14 mouse cellular contexts compared by ENCODE assay signal in the genomic region with DNA sequence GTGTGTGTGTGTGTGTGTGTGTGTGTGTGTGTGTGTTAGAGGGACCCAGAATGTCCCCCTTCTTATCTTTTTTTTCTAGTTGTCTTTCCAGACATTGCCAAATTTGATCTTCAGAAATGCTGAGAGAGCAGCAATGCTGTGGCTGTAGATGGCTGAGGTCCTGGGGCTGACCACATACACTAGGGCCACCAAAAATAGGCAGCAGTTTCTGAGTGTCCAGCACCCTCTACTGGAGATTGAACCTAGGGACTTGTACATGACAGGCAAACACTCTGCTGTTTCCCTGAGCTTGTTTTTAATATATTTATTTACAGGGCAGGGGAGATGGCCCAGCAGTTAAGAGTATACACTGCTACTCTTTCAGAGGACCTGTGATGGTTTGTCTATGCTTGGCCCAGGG. TPM values are rescaled to one million over a fixed set of nuclear protein-coding genes. Genes with fewer than 3 reads are reported as not detected.
DNase-seq lines count a peak whose midpoint lies in the region; ATAC-seq and TF ChIP-seq lines count a peak whose summit lies in the region.
"Had no signal": no experiment of that assay in that cellular context is flagged by ENCODE, and none has a peak within 500 bp of the region (broad histone marks: within the 10 kb centered on the region; RNA-seq: fewer than 3 reads in every experiment).

No protein-coding gene starts in this region.

- no peaks in the 10 kb centered on the region for H3K27me3 ChIP-seq in kidney, adult 2 months (replicated peaks; ENCODE audit: control insufficient read depth, insufficient read depth, low read length)
- no peaks in the 10 kb centered on the region for H3K27me3 ChIP-seq in kidney, embryonic 16.5 days (ENCODE audit: insufficient read depth, low read length)
- no peaks in the 10 kb centered on the region for H3K27me3 ChIP-seq in lung, embryonic 16.5 days (ENCODE audit: control insufficient read depth, insufficient read depth, low read depth, low read length)
- no peaks in the 10 kb centered on the region for H3K27me3 ChIP-seq in splenic B cell, adult 2 months (ENCODE audit: control insufficient read depth, insufficient read depth, low read length, poor library complexity, severe bottlenecking)

- intact Hi-C loops in left cerebral cortex, postnatal 36 days (cut with DNase I), result no loop called here

- H3K4me3 ChIP-seq in kidney, adult 2 months (ENCODE audit: insufficient read depth, low read depth, low read length), result no peak overlapping the region
- H3K4me3 ChIP-seq in kidney, embryonic 16.5 days (ENCODE audit: low read length), result no peak overlapping the region
- no peak overlapping the region for H3K4me3 ChIP-seq in lung, embryonic 16.5 days (ENCODE audit: low read length)
- H3K4me3 ChIP-seq: erythroblast, embryonic 14.5 days; hindbrain, embryonic 13.5 days; limb, embryonic 12.5 days; midbrain, embryonic 10.5 days had no signal

- peak; percentile 31 for DNase-seq in adrenal gland, postnatal 14 days
- no peak for DNase-seq in adrenal gland, adult 18-20 months (ENCODE audit: low spot score in 2 of 2)
- no peak for DNase-seq in kidney, adult 2 months
- DNase-seq in lung, adult 18-20 months, result no peak
- DNase-seq in splenic B cell, adult 2 months (ENCODE audit: low read depth, low spot score), result peak; percentile 31
- DNase-seq in left cerebral cortex, postnatal 36 days (ENCODE audit: low spot score in 2 of 2), result no peak
- DNase-seq: cerebellum, postnatal 36 days; gastrocnemius, postnatal 10 days had no signal

- TF ChIP-seq CTCF in kidney, adult 2 months (conservative IDR thresholded peaks at IDR 0.05; ENCODE audit: insufficient read depth, insufficient read length, low read depth, low read length), result peak; percentile 57

- no peak overlapping the region for H3K9ac ChIP-seq in kidney, embryonic 16.5 days (replicated peaks; ENCODE audit: low read length)
- no peak overlapping the region for H3K9ac ChIP-seq in lung, embryonic 16.5 days (ENCODE audit: low read length)
- H3K9ac ChIP-seq: hindbrain, embryonic 13.5 days; limb, embryonic 12.5 days had no signal

- no peaks in the 10 kb centered on the region for H3K36me3 ChIP-seq in kidney, adult 2 months (ENCODE audit: control insufficient read depth, insufficient read depth, low read length)
- H3K36me3 ChIP-seq in kidney, embryonic 16.5 days (ENCODE audit: insufficient read depth, low read length), result no peaks in the 10 kb centered on the region
- no peaks in the 10 kb centered on the region for H3K36me3 ChIP-seq in lung, embryonic 16.5 days (ENCODE audit: control insufficient read depth, insufficient read depth, low read length)
- H3K36me3 ChIP-seq in splenic B cell, adult 2 months (ENCODE audit: control insufficient read depth, insufficient read depth, low read length, poor library complexity, severe bottlenecking), result no peaks in the 10 kb centered on the region
- H3K36me3 ChIP-seq: hindbrain, embryonic 13.5 days; limb, embryonic 12.5 days; midbrain, embryonic 10.5 days had no signal

- no peak for ATAC-seq in kidney, embryonic 16.5 days (ENCODE audit: low FRiP score, low TSS enrichment)
- 0 out of 2 replicates have a peak, but pooled peaks have one; percentile 53 for ATAC-seq in lung, embryonic 16.5 days (ENCODE audit: low read depth)

- H3K4me2 ChIP-seq in kidney, embryonic 16.5 days (replicated peaks; ENCODE audit: low read depth, low read length), result no peak overlapping the region
- H3K4me2 ChIP-seq in lung, embryonic 16.5 days (ENCODE audit: low read depth, low read length), result no peak overlapping the region
- H3K4me2 ChIP-seq: hindbrain, embryonic 13.5 days; limb, embryonic 12.5 days had no signal

- H3K27ac ChIP-seq in kidney, adult 2 months (ENCODE audit: insufficient read depth, low read depth, low read length), result no peak overlapping the region
- no peak overlapping the region for H3K27ac ChIP-seq in kidney, embryonic 16.5 days (ENCODE audit: low read length)
- H3K27ac ChIP-seq in lung, embryonic 16.5 days (ENCODE audit: low read length), result no peak overlapping the region
- H3K27ac ChIP-seq: hindbrain, embryonic 13.5 days; limb, embryonic 12.5 days; midbrain, embryonic 10.5 days had no signal

- H3K4me1 ChIP-seq in kidney, adult 2 months (ENCODE audit: control insufficient read depth, insufficient read depth, low read length), result no peaks in the 10 kb centered on the region
- peaks cover 12% of the 10 kb centered on the region for H3K4me1 ChIP-seq in kidney, embryonic 16.5 days (ENCODE audit: insufficient read depth, low read length)
- peaks cover 14% of the 10 kb centered on the region for H3K4me1 ChIP-seq in lung, embryonic 16.5 days (replicated peaks; ENCODE audit: control insufficient read depth, insufficient read depth, low read length)

- no peaks in the 10 kb centered on the region for H3K9me3 ChIP-seq in kidney, embryonic 16.5 days (ENCODE audit: low read length)
- no peaks in the 10 kb centered on the region for H3K9me3 ChIP-seq in lung, embryonic 16.5 days (ENCODE audit: control insufficient read depth, low read length)
- H3K9me3 ChIP-seq: hindbrain, embryonic 13.5 days; limb, embryonic 12.5 days; midbrain, embryonic 10.5 days had no signal

- TF ChIP-seq POLR2A in kidney, adult 2 months (IDR thresholded peaks at IDR 0.05; ENCODE audit: low read depth, low read length), result no peak

RNA-seq across cellular contexts. Expression of a gene that starts 12.0 kb away (rescaled TPM):
- 167 and 224 TPM in 2 replicates for total RNA-seq in adrenal gland, postnatal 14 days (2021)
- 100 to 1,000 TPM; 113 to 119 TPM for total RNA-seq in adrenal gland, adult 18-20 months (2021)
- 71.0 and 85.2 TPM in 2 replicates for polyA plus RNA-seq in kidney, adult 2 months (2012; rRNA removed)
- polyA plus RNA-seq in kidney, embryonic 16.5 days (2015; fragmentation: Nextera tagmentation; extraction: Ambion mirVana), result 597 and 625 TPM in 2 replicates
- polyA plus RNA-seq in lung, embryonic 16.5 days (2015; fragmentation: Nextera tagmentation; extraction: Ambion mirVana), result 563 and 593 TPM in 2 replicates
- total RNA-seq in left cerebral cortex, postnatal 36 days (2021), result 100 to 1,000 TPM; 101 to 118 TPM

RNA-seq across cellular contexts. Expression of a gene that starts 12.6 kb away (rescaled TPM):
- 55.0 and 73.5 TPM in 2 replicates for total RNA-seq in adrenal gland, postnatal 14 days (2021)
- total RNA-seq in adrenal gland, adult 18-20 months (2021), result 10 to 100 TPM; 49.2 to 49.9 TPM
- polyA plus RNA-seq in kidney, adult 2 months (2012; rRNA removed), result 61.7 and 66.8 TPM in 2 replicates
- polyA plus RNA-seq in kidney, embryonic 16.5 days (2015; fragmentation: Nextera tagmentation; extraction: Ambion mirVana), result 106 and 121 TPM in 2 replicates
- polyA plus RNA-seq in lung, embryonic 16.5 days (2015; fragmentation: Nextera tagmentation; extraction: Ambion mirVana), result 103 and 113 TPM in 2 replicates
- 10 to 100 TPM; 35.0 to 62.2 TPM for total RNA-seq in left cerebral cortex, postnatal 36 days (2021)

Comparison
In these comparisons a context has a peak if more than half of its experiments do, and no peak if none do; other contexts are left out.
1. DNase-seq: peak in adrenal gland, postnatal 14 days (single experiment) and splenic B cell, adult 2 months (single experiment); none in adrenal gland, adult 18-20 months (0 of 2), kidney, adult 2 months (single experiment), lung, adult 18-20 months (0 of 2) and left cerebral cortex, postnatal 36 days (0 of 2).